Mouse (Mus musculus) thymus, adult 2 months (tissue): ENCODE measurements around the gene Ufc1.

ENCODE experiments used
- CTCF ChIP-seq: fragments of 200-500 bp; IDR thresholded peaks from 2 replicates; pipeline ENCODE4 v1.5.1; 2012; ENCODE audit warnings: mild to moderate bottlenecking, control low read depth, low read length, moderate library complexity, borderline replicate concordance; ENCODE audit not compliant: control insufficient read depth, poor library complexity, insufficient read depth; ENCODE audit errors: extremely low read depth
- POLR2A ChIP-seq: fragments of 200-500 bp; IDR thresholded peaks from 2 replicates; pipeline ENCODE4 v1.6.1; 2012; ENCODE audit warnings: mild to moderate bottlenecking, low read length, control low read depth, moderate library complexity; ENCODE audit not compliant: control insufficient read depth, poor library complexity, insufficient read depth; ENCODE audit errors: extremely low read depth

DNA sequence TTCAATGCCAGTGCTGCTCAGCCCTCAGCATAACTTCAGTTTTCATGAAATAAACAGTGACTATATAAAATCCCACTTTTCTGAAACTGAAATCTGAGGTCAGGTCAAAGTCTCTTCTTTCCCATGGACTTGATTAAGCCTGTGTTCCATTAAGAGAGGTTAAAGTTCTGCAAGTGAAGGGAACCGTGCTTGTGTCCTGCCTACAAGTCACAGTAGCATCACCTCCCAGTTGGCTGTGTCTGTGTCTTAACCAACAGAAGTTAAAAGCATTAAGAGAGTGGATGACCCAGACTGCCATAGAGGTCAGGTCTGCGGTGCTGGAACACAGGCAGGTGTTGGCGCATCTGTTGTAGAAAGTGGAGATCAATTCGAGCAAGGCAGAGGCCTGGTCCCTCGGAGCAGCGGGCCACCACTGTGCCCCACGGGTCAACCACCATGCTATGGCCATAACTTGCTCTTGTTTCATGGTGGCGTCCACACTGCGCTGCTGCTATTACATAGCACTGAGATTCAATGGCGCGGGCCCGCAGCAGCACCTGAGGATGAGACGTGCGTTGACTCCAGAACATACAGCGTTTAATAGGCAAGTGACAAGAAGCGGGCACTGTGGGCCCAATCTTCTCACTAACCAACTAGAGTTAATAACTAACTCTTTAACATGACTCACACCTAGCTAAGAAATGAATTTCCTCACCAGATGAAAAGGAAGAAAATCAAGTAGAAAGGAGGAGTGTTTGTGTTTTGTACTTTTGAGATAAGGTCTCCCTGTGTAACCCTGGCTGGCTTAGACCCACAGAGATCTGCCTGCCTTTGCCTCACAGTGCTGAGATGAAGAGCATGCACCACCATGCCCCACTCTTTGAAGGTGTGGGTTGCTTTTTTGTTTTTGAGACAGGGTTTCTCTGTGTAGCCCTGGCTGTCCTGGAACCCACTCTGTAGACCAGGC, 47.7 kb upstream of the Ufc1 start:
- no peak for TF ChIP-seq CTCF
- no peak for TF ChIP-seq POLR2A
